Mouse (Mus musculus): ENCODE measurements around the gene Sag. TPM values are rescaled to one million over a fixed set of nuclear protein-coding genes. Genes with fewer than 3 reads are reported as not detected.

Gene Sag
- 1 to 10 TPM; 2.5 TPM for total RNA-seq (2021)
- long read RNA-seq, experiment 1, partial matches to known transcripts = 0 of 2 reads
- long read RNA-seq, experiment 1, other reads (novel, unspliced or antisense) = 2 of 2 reads
- long read RNA-seq, experiment 2, partial matches to known transcripts = 0 of 6 reads
- long read RNA-seq, experiment 2, other reads (novel, unspliced or antisense) = 6 of 6 reads

GRCm38 (mm10) chr1:87803576-87803975 lies at the start of gene Sag:
TSS of gene Sag (plus strand) at chr1:87803680.
- DNase-seq (ENCODE audit: low spot score in 2 of 2) = no peak

GRCm38 (mm10) chr1:87755641-87756470 lies 47.6 kb upstream of the Sag start, which contains the start of gene Atg16l1:
TSS of gene Atg16l1 (plus strand) at chr1:87755870.
- peak; percentile 96 to 97 for DNase-seq (ENCODE audit: low spot score in 2 of 2)
- intact Hi-C loops (cut with DNase I) = loop anchor here (5.0 kb wide), 1 partner anchor 309 kb away; no protein-coding TSS in a partner anchor

More at GRCm38 (mm10) chr1:87803576-87803975, at the start of gene Sag:
- intact Hi-C loops (cut with DNase I) = loop anchor here (5.0 kb wide), 1 partner anchor 119 kb away; no protein-coding TSS in a partner anchor

- intact Hi-C loops (cut with DNase I) = loop anchor here (10.0 kb wide), 1 partner anchor 539 kb away; no protein-coding TSS in a partner anchor
These were observed 39.7 kb upstream of the Sag start for GRCm38 (mm10) chr1:87763821-87764220.

GRCm38 (mm10) chr1:87765741-87766140 lies 37.7 kb upstream of the Sag start:
- no peak for DNase-seq (ENCODE audit: low spot score in 2 of 2)
- intact Hi-C loops (cut with DNase I) = loop anchor here (5.0 to 10.0 kb wide), 2 partner anchors 157 to 541 kb away; no protein-coding TSS in a partner anchor

More at GRCm38 (mm10) chr1:87763821-87764220, 39.7 kb upstream of the Sag start:
- no peak for DNase-seq (ENCODE audit: low spot score in 2 of 2)

GRCm38 (mm10) chr1:87766233-87766632 lies 37.2 kb upstream of the Sag start:
- intact Hi-C loops (cut with DNase I) = loop anchor here (5.0 to 10.0 kb wide), 2 partner anchors 156 to 541 kb away; no protein-coding TSS in a partner anchor
- no peak for DNase-seq (ENCODE audit: low spot score in 2 of 2)

GRCm38 (mm10) chr1:87769263-87769662 lies 34.2 kb upstream of the Sag start:
- intact Hi-C loops (cut with DNase I) = loop anchor here (5.0 to 10.0 kb wide), 2 partner anchors 153 to 544 kb away; no protein-coding TSS in a partner anchor

GRCm38 (mm10) chr1:87770486-87770885 lies 33.0 kb upstream of the Sag start:
- no peak for DNase-seq (ENCODE audit: low spot score in 2 of 2)

More at GRCm38 (mm10) chr1:87769263-87769662, 34.2 kb upstream of the Sag start:
- DNase-seq (ENCODE audit: low spot score in 2 of 2) = no peak

GRCm38 (mm10) chr1:87771724-87772123 lies 31.8 kb upstream of the Sag start:
- no peak for DNase-seq (ENCODE audit: low spot score in 2 of 2)
- intact Hi-C loops (cut with DNase I) = loop anchor here (10.0 kb wide), 1 partner anchor 213 kb away; no protein-coding TSS in a partner anchor

More at GRCm38 (mm10) chr1:87770486-87770885, 33.0 kb upstream of the Sag start:
- intact Hi-C loops (cut with DNase I) = loop anchor here (10.0 kb wide), 1 partner anchor 214 kb away; no protein-coding TSS in a partner anchor

GRCm38 (mm10) chr1:87773336-87773735 lies 30.1 kb upstream of the Sag start:
- no peak for DNase-seq (ENCODE audit: low spot score in 2 of 2)
- intact Hi-C loops (cut with DNase I) = loop anchor here (10.0 kb wide), 1 partner anchor 211 kb away; no protein-coding TSS in a partner anchor

- intact Hi-C loops (cut with DNase I) = loop anchor here (10.0 kb wide), 1 partner anchor 210 kb away; no protein-coding TSS in a partner anchor
These were observed 28.6 kb upstream of the Sag start for GRCm38 (mm10) chr1:87774845-87775244.

GRCm38 (mm10) chr1:87779204-87779785 lies 24.2 kb upstream of the Sag start:
- no peak for DNase-seq (ENCODE audit: low spot score in 2 of 2)
- intact Hi-C loops (cut with DNase I) = loop anchor here (10.0 kb wide), 1 partner anchor 206 kb away; no protein-coding TSS in a partner anchor

More at GRCm38 (mm10) chr1:87774845-87775244, 28.6 kb upstream of the Sag start:
- no peak for DNase-seq (ENCODE audit: low spot score in 2 of 2)

GRCm38 (mm10) chr1:87785703-87786102 lies 17.8 kb upstream of the Sag start:
- intact Hi-C loops (cut with DNase I) = loop anchor here (5.0 kb wide), 1 partner anchor 137 kb away; no protein-coding TSS in a partner anchor

GRCm38 (mm10) chr1:87786251-87786650 lies 17.2 kb upstream of the Sag start:
- peak; percentile 78 to 91 for DNase-seq (ENCODE audit: low spot score in 2 of 2)
- intact Hi-C loops (cut with DNase I) = loop anchor here (5.0 kb wide), 1 partner anchor 136 kb away; no protein-coding TSS in a partner anchor

More at GRCm38 (mm10) chr1:87785703-87786102, 17.8 kb upstream of the Sag start:
- DNase-seq (ENCODE audit: low spot score in 2 of 2) = no peak

GRCm38 (mm10) chr1:87789665-87790064 lies 13.8 kb upstream of the Sag start:
- intact Hi-C loops (cut with DNase I) = loop anchor here (5.0 kb wide), 1 partner anchor 133 kb away; no protein-coding TSS in a partner anchor
- no peak for DNase-seq (ENCODE audit: low spot score in 2 of 2)

- DNase-seq (ENCODE audit: low spot score in 2 of 2) = no peak
- intact Hi-C loops (cut with DNase I) = no loop called here
These were observed 10.9 kb upstream of the Sag start for GRCm38 (mm10) chr1:87792438-87793137.

- no peak for DNase-seq (ENCODE audit: low spot score in 2 of 2)
- intact Hi-C loops (cut with DNase I) = no loop called here
These were observed 10.4 kb upstream of the Sag start for GRCm38 (mm10) chr1:87793138-87793449.

- intact Hi-C loops (cut with DNase I) = no loop called here
- no peak for DNase-seq (ENCODE audit: low spot score in 2 of 2)
These were observed 5.8 kb upstream of the Sag start for GRCm38 (mm10) chr1:87797702-87798101.

GRCm38 (mm10) chr1:87798306-87798705 lies 5.2 kb upstream of the Sag start:
- peak in 1 of 2 experiments; percentile 36 for DNase-seq (ENCODE audit: low spot score in 2 of 2)
- intact Hi-C loops (cut with DNase I) = no loop called here

GRCm38 (mm10) chr1:87807751-87808150 lies 4.3 kb downstream of the Sag start:
- DNase-seq (ENCODE audit: low spot score in 2 of 2) = no peak
- intact Hi-C loops (cut with DNase I) = no loop called here

Measured in left cerebral cortex, postnatal 14 days (tissue).